Mouse (Mus musculus) myocyte (in vitro differentiated cells): Measurements from ENCODE around the gene Trp53i13. TPM values are rescaled to one million over a fixed set of nuclear protein-coding genes. Genes with fewer than 3 reads are reported as not detected.

Experiments used
- H3K27me3 ChIP-seq: one replicate; pipeline ENCODE4 v1.6.1; 2011; ENCODE audit not compliant: control insufficient read depth, insufficient read depth, insufficient read length
- H3K36me3 ChIP-seq: one replicate; pipeline ENCODE4 v1.6.1; 2011; ENCODE audit not compliant: control insufficient read depth, insufficient read depth
- H3K4me2 ChIP-seq: one replicate; pipeline ENCODE4 v1.6.1; 2011; ENCODE audit warnings: low read depth, control low read depth
- H3K4me3 ChIP-seq: one replicate; pipeline ENCODE4 v1.5.1; 2011; ENCODE audit warnings: mild to moderate bottlenecking, control low read depth, moderate library complexity
- H3K79me2 ChIP-seq: one replicate; pipeline ENCODE4 v1.6.1; 2011; ENCODE audit not compliant: control insufficient read depth, insufficient read depth
- H3ac ChIP-seq: one replicate; pipeline ENCODE4 v1.6.1; 2011; ENCODE audit not compliant: control insufficient read depth, insufficient read length
- CEBPB ChIP-seq: IDR thresholded peaks from 2 replicates; pipeline ENCODE4 v1.6.1; 2011; ENCODE audit warnings: mild to moderate bottlenecking, moderate library complexity; ENCODE audit not compliant: poor library complexity, insufficient read depth, severe bottlenecking
- E2F4 ChIP-seq: IDR thresholded peaks from one replicate; pipeline ENCODE4 v1.6.1; 2011; ENCODE audit warnings: mild to moderate bottlenecking, control low read depth, moderate library complexity; ENCODE audit not compliant: insufficient read depth
- MAX ChIP-seq: IDR thresholded peaks from one replicate; pipeline ENCODE4 v1.6.1; 2011; ENCODE audit warnings: low read depth, mild to moderate bottlenecking, control low read depth
- MYOD1 ChIP-seq, 3 experiments: IDR thresholded peaks; one replicate each; pipeline ENCODE4 v1.6.1; 2011; ENCODE audit warnings: control low read depth in 2 of 3, low read depth in 2 of 3, mild to moderate bottlenecking in 2 of 3, moderate library complexity in 1 of 3; ENCODE audit not compliant: insufficient read length in 2 of 3, control insufficient read depth in 1 of 3
- MYOG ChIP-seq, 3 experiments: IDR thresholded peaks; one replicate each; pipeline ENCODE4 v1.6.1; 2011; ENCODE audit warnings: control low read depth in 2 of 3, low read depth in 2 of 3, mild to moderate bottlenecking in 2 of 3; ENCODE audit not compliant: insufficient read length in 2 of 3, control insufficient read depth in 1 of 3, insufficient read depth in 1 of 3
- POLR2A ChIP-seq: IDR thresholded peaks from one replicate; pipeline ENCODE4 v1.6.1; 2011; ENCODE audit warnings: low read depth, mild to moderate bottlenecking, control low read depth, moderate library complexity; ENCODE audit not compliant: insufficient read length
- POLR2AphosphoS2 ChIP-seq: IDR thresholded peaks from one replicate; pipeline ENCODE4 v1.6.1; 2011; ENCODE audit warnings: low read depth, control low read depth; ENCODE audit not compliant: insufficient read length
- REST ChIP-seq: IDR thresholded peaks from one replicate; pipeline ENCODE4 v1.6.1; 2011; ENCODE audit warnings: mild to moderate bottlenecking, control low read depth, moderate library complexity; ENCODE audit not compliant: insufficient read depth, insufficient read length
- SRF ChIP-seq: IDR thresholded peaks from one replicate; pipeline ENCODE4 v1.6.1; 2011; ENCODE audit warnings: low read depth; ENCODE audit not compliant: control insufficient read depth, insufficient read length
- TCF12 ChIP-seq: IDR thresholded peaks from one replicate; pipeline ENCODE4 v1.6.1; 2011; ENCODE audit warnings: mild to moderate bottlenecking, control low read depth; ENCODE audit not compliant: poor library complexity, insufficient read depth, severe bottlenecking
- TCF3 ChIP-seq: IDR thresholded peaks from one replicate; pipeline ENCODE4 v1.6.1; 2011; ENCODE audit warnings: low read depth, control low read depth; ENCODE audit not compliant: insufficient read length
- USF1 ChIP-seq: IDR thresholded peaks from one replicate; pipeline ENCODE4 v1.6.1; 2011; ENCODE audit warnings: low read depth, mild to moderate bottlenecking, control low read depth, moderate library complexity
- polyA plus RNA-seq: library from polyadenylated mRNA; unstranded; fragments of >200 nt; fragmentation: generic; extraction: Trizol; gene quantifications from one replicate; pipeline ENCODE4 v1.2.1, GENCODE M21; 2012; ENCODE audit warnings: missing spikeins

Trp53i13 gene
- polyA plus RNA-seq, 1 experiment, result 23.7 TPM

DNA sequence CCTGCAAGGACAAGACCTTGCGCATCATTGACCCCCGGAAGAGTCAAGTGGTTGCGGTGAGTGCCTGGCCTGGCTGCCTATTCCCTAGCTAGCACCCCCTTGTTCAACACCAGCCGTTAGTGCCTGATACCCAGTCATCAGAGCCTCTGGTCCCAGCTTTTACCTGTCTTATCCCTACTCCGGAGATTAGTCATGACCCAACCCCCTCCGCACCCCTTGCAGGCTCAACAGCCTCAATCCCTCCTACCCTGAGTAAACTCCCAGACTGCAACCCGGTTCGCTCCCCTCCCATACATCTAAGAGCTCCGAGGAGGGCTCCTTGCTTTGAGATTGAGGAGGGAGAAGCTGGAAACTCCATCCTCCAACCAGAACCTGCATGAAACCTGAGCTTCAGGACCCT is 49.2 kb downstream of the Trp53i13 start:
- no peaks in the 10 kb centered on the region for H3K27me3 ChIP-seq
- no peak overlapping the region for H3ac ChIP-seq
- no peaks in the 10 kb centered on the region for H3K36me3 ChIP-seq
- H3K4me3 ChIP-seq, result no peak overlapping the region
- TF ChIP-seq POLR2A (no peak), SRF (no peak), MAX (no peak), POLR2AphosphoS2 (no peak), MYOG (IDR thresholded peaks at IDR 0.05; ENCODE audit: control insufficient read depth in 1 of 3, insufficient read depth in 1 of 3, insufficient read length in 2 of 3, low read depth in 2 of 3) (no peak), TCF3 (no peak), CEBPB (no peak), USF1 (no peak), E2F4 (no peak), MYOD1 (IDR thresholded peaks at IDR 0.05; ENCODE audit: control insufficient read depth in 1 of 3, insufficient read length in 2 of 3, low read depth in 2 of 3) (no peak), REST (no peak), TCF12 (no peak)
- H3K79me2 ChIP-seq, result no peaks in the 10 kb centered on the region
- H3K4me2 ChIP-seq, result no peak overlapping the region

DNA sequence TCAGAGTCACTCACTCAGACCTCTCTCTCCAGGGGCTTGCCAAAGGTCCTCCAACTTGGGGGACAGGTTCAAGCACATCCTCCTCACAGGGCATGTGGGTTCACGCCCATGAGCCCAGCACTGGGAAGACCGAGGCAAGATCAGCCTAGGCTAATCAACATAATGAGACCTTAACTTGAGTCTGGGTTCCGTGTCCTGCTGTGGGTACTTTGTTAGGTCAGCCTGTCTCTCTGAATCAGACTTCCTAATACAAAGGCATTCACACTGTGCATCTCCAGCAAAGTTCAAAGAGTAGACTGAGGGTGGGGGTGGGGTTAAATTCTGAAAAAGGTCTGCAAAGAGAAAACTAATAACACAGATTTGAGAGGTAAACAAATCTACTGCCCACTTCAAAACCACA is 50.7 kb downstream of the Trp53i13 start:
- Histone ChIP-seq H3K36me3 (no peaks in the 10 kb centered on the region), H3K79me2 (no peaks in the 10 kb centered on the region), H3ac (no peak overlapping the region), H3K4me3 (no peak overlapping the region), H3K4me2 (peak overlapping the region; percentile 98), H3K27me3 (no peaks in the 10 kb centered on the region)
- no peak for TF ChIP-seq E2F4
- TF ChIP-seq SRF, result no peak
- TF ChIP-seq POLR2AphosphoS2, result no peak
- TF ChIP-seq REST, result no peak
- no peak for TF ChIP-seq TCF3
- TF ChIP-seq CEBPB, result no peak
- TF ChIP-seq MYOG (IDR thresholded peaks at IDR 0.05; ENCODE audit: control insufficient read depth in 1 of 3, insufficient read depth in 1 of 3, insufficient read length in 2 of 3, low read depth in 2 of 3), result no peak
- TF ChIP-seq TCF12, result no peak
- no peak for TF ChIP-seq USF1

DNA sequence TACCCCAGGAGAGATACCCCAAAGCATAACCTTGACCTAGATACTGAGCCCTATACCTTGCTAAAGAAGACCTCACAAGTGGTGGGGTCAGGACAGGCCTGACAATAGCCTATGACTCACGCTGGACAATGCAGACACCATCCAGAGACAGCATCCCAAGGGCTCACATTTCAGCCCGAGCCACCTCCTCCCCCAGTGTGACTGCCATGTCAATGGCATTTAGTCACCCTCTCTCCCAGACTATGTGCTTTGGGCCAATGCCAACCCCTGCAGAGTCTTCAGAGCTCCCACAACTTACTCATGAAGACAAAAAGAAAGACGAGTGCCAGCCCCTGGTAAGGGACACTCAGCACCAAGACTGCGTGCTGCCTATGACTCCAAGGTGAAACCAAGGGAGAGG is 51.1 kb downstream of the Trp53i13 start:
- TF ChIP-seq MYOG (IDR thresholded peaks at IDR 0.05; ENCODE audit: control insufficient read depth in 1 of 3, insufficient read depth in 1 of 3, insufficient read length in 2 of 3, low read depth in 2 of 3) (peak in 1 of 3 experiments; percentile 54), USF1 (no peak), POLR2AphosphoS2 (peak; percentile 48), MYOD1 (IDR thresholded peaks at IDR 0.05; ENCODE audit: control insufficient read depth in 1 of 3, insufficient read length in 2 of 3, low read depth in 2 of 3) (peak in 1 of 3 experiments; percentile 67), CEBPB (no peak), E2F4 (no peak)
- no peaks in the 10 kb centered on the region for H3K79me2 ChIP-seq
- H3ac ChIP-seq, result no peak overlapping the region
- peak overlapping the region; percentile 98 for H3K4me2 ChIP-seq
- H3K4me3 ChIP-seq, result no peak overlapping the region
- no peaks in the 10 kb centered on the region for H3K36me3 ChIP-seq
- H3K27me3 ChIP-seq, result no peaks in the 10 kb centered on the region

DNA sequence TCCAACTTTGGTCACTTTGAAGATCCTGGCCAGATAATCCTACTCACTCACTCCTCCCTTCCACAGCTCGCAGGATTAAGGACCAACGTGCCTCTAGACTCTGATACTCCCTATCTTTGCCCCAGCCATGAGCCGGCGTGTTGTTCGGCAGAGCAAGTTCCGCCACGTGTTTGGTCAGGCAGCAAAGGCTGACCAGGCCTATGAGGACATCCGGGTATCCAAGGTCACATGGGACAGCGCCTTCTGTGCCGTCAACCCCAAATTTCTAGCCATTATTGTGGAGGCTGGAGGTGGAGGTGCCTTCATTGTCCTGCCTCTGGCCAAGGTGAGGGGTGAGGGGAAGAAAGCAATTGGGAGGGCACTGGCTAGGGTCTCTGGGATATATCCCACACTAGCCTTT is 52.0 kb downstream of the Trp53i13 start:
- peak overlapping the region; percentile 35 for H3K4me3 ChIP-seq
- no peaks in the 10 kb centered on the region for H3K27me3 ChIP-seq
- H3ac ChIP-seq, result no peak overlapping the region
- H3K79me2 ChIP-seq, result no peaks in the 10 kb centered on the region
- peak overlapping the region; percentile 98 for H3K4me2 ChIP-seq
- peak; percentile 18 for TF ChIP-seq POLR2AphosphoS2
- no peak for TF ChIP-seq TCF3
- no peak for TF ChIP-seq SRF
- no peaks in the 10 kb centered on the region for H3K36me3 ChIP-seq

DNA sequence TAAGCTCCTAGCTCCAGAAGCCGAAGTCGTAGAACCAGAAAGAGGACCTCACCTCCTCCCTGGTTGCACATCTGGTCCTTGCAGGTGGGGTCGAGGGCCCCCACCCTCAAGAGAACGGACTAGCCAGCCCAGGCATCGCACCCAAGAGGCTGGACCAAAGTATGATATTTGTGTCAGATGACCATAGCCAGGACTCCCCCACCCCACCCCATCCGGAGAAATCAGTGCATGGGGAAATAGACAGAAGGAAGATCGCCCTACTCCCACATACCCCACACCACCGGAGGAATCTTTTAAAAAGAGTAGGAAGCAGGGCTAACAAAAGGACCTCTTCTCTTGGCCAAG is 52.7 kb downstream of the Trp53i13 start:
- Histone ChIP-seq H3K36me3 (no peaks in the 10 kb centered on the region), H3K79me2 (no peaks in the 10 kb centered on the region), H3K4me3 (peak overlapping the region; percentile 35), H3K27me3 (no peaks in the 10 kb centered on the region), H3ac (peak overlapping the region; percentile 30), H3K4me2 (peak overlapping the region; percentile 98)
- TF ChIP-seq REST (no peak), POLR2A (peak; percentile 29)
